ENCODE assay signal across 22 mouse cellular contexts in genomic region chr9:102531051-102531892, GRCm38 (mm10). TPM values are rescaled to one million over a fixed set of nuclear protein-coding genes. Genes with fewer than 3 reads are reported as not detected.
DNase-seq lines count a peak whose midpoint lies in the region; ATAC-seq and TF ChIP-seq lines count a peak whose summit lies in the region.
"Had no signal": no experiment of that assay in that cellular context is flagged by ENCODE, and none has a peak within 500 bp of the region (broad histone marks: within the 10 kb centered on the region; RNA-seq: fewer than 3 reads in every experiment).

No protein-coding gene starts in this region.

- peaks cover 16% of the 10 kb centered on the region for H3K27me3 ChIP-seq in kidney, embryonic 15.5 days
- no peaks in the 10 kb centered on the region for H3K27me3 ChIP-seq in kidney, embryonic 14.5 days (ENCODE audit: control insufficient read depth, insufficient read depth, low read length)
- 0 out of 2 replicates have a peak, but pooled peaks cover 2% of the 10 kb centered on the region for H3K27me3 ChIP-seq in embryonic facial prominence, embryonic 11.5 days (ENCODE audit: control insufficient read depth, insufficient read depth, low read length)
- H3K27me3 ChIP-seq in limb, embryonic 13.5 days: peaks cover 17% of the 10 kb centered on the region
- H3K27me3 ChIP-seq in stomach, postnatal 0 days (ENCODE audit: control insufficient read depth, insufficient read depth, low read length): no peaks in the 10 kb centered on the region
- H3K27me3 ChIP-seq: CH12.LX; hindbrain, embryonic 15.5 days had no signal

- H3K4me2 ChIP-seq in kidney, embryonic 15.5 days: no peak overlapping the region
- H3K4me2 ChIP-seq in kidney, embryonic 14.5 days (replicated peaks; ENCODE audit: low read depth, low read length): no peak overlapping the region
- no peak overlapping the region for H3K4me2 ChIP-seq in embryonic facial prominence, embryonic 11.5 days (ENCODE audit: low read depth, low read length)
- H3K4me2 ChIP-seq in limb, embryonic 13.5 days (replicated peaks): no peak overlapping the region
- H3K4me2 ChIP-seq in stomach, postnatal 0 days (replicated peaks; ENCODE audit: low read depth): no peak overlapping the region
- H3K4me2 ChIP-seq: heart, embryonic 12.5 days; hindbrain, embryonic 15.5 days; liver, embryonic 12.5 days had no signal

- 37% methylated on average over 21 of the region's 21 CpGs for WGBS in kidney, embryonic 15.5 days
- WGBS in kidney, embryonic 14.5 days: 31% methylated on average over 21 of the region's 21 CpGs
- 39% methylated on average over 21 of the region's 21 CpGs for WGBS in embryonic facial prominence, embryonic 11.5 days
- WGBS in limb, embryonic 13.5 days: 16% methylated on average over 21 of the region's 21 CpGs
- 71% methylated on average over 21 of the region's 21 CpGs for WGBS in stomach, postnatal 0 days

- H3K9me3 ChIP-seq in kidney, embryonic 15.5 days (replicated peaks): no peaks in the 10 kb centered on the region
- no peaks in the 10 kb centered on the region for H3K9me3 ChIP-seq in kidney, embryonic 14.5 days (ENCODE audit: control insufficient read depth, low read length)
- H3K9me3 ChIP-seq in embryonic facial prominence, embryonic 11.5 days (replicated peaks; ENCODE audit: control insufficient read depth, low read length): no peaks in the 10 kb centered on the region
- no peaks in the 10 kb centered on the region for H3K9me3 ChIP-seq in limb, embryonic 13.5 days
- H3K9me3 ChIP-seq in stomach, postnatal 0 days (ENCODE audit: control insufficient read depth, low read length): no peaks in the 10 kb centered on the region
- H3K9me3 ChIP-seq: forebrain, embryonic 10.5 days; heart, embryonic 12.5 days; hindbrain, embryonic 15.5 days; liver, embryonic 12.5 days had no signal

- H3K9ac ChIP-seq in kidney, embryonic 15.5 days: no peak overlapping the region
- H3K9ac ChIP-seq in kidney, embryonic 14.5 days (ENCODE audit: low read depth, low read length): no peak overlapping the region
- no peak overlapping the region for H3K9ac ChIP-seq in embryonic facial prominence, embryonic 11.5 days (replicated peaks; ENCODE audit: low read length)
- H3K9ac ChIP-seq in limb, embryonic 13.5 days: no peak overlapping the region
- H3K9ac ChIP-seq in stomach, postnatal 0 days (ENCODE audit: low read length): no peak overlapping the region
- H3K9ac ChIP-seq: heart, embryonic 12.5 days; hindbrain, embryonic 15.5 days; liver, embryonic 12.5 days had no signal

- no peak overlapping the region for H3K27ac ChIP-seq in kidney, embryonic 15.5 days
- H3K27ac ChIP-seq in kidney, embryonic 14.5 days (ENCODE audit: low read depth, low read length): no peak overlapping the region
- no peak overlapping the region for H3K27ac ChIP-seq in embryonic facial prominence, embryonic 11.5 days (replicated peaks; ENCODE audit: low read depth, low read length)
- H3K27ac ChIP-seq in limb, embryonic 13.5 days: no peak overlapping the region
- no peak overlapping the region for H3K27ac ChIP-seq in stomach, postnatal 0 days (replicated peaks)
- H3K27ac ChIP-seq: forebrain, embryonic 10.5 days; hindbrain, embryonic 15.5 days; liver, embryonic 12.5 days had no signal

- peaks cover 11% of the 10 kb centered on the region for H3K4me1 ChIP-seq in kidney, embryonic 15.5 days
- H3K4me1 ChIP-seq in kidney, embryonic 14.5 days (ENCODE audit: control insufficient read depth, insufficient read depth, low read length): no peaks in the 10 kb centered on the region
- no peaks in the 10 kb centered on the region for H3K4me1 ChIP-seq in embryonic facial prominence, embryonic 11.5 days (ENCODE audit: control insufficient read depth, insufficient read depth, low read length)
- peaks cover 11% of the 10 kb centered on the region for H3K4me1 ChIP-seq in limb, embryonic 13.5 days
- no peaks in the 10 kb centered on the region for H3K4me1 ChIP-seq in stomach, postnatal 0 days (replicated peaks; ENCODE audit: control insufficient read depth, insufficient read depth)
- H3K4me1 ChIP-seq: heart, embryonic 12.5 days; liver, embryonic 12.5 days had no signal

- TF ChIP-seq CTCF in stomach, postnatal 0 days (IDR thresholded peaks at IDR 0.05; ENCODE audit: low read depth): no peak

- H3K36me3 ChIP-seq in kidney, embryonic 15.5 days: no peaks in the 10 kb centered on the region
- no peaks in the 10 kb centered on the region for H3K36me3 ChIP-seq in kidney, embryonic 14.5 days (ENCODE audit: control insufficient read depth, insufficient read depth, low read length)
- H3K36me3 ChIP-seq in embryonic facial prominence, embryonic 11.5 days (replicated peaks; ENCODE audit: control insufficient read depth, insufficient read depth, low read depth, low read length): no peaks in the 10 kb centered on the region
- H3K36me3 ChIP-seq in limb, embryonic 13.5 days: no peaks in the 10 kb centered on the region
- no peaks in the 10 kb centered on the region for H3K36me3 ChIP-seq in stomach, postnatal 0 days (ENCODE audit: control insufficient read depth, insufficient read depth, low read length)
- H3K36me3 ChIP-seq: forebrain, embryonic 10.5 days; heart, embryonic 12.5 days; hindbrain, embryonic 15.5 days; liver, embryonic 12.5 days had no signal

- 0 out of 2 replicates have a peak, but pooled peaks have one; percentile 22 for ATAC-seq in kidney, embryonic 15.5 days (replicated peaks; ENCODE audit: low FRiP score)
- ATAC-seq in kidney, embryonic 14.5 days (ENCODE audit: low FRiP score, low TSS enrichment): no peak
- no peak for ATAC-seq in embryonic facial prominence, embryonic 11.5 days (replicated peaks; ENCODE audit: insufficient number of reproducible peaks, low FRiP score, low TSS enrichment, low read depth)
- ATAC-seq in limb, embryonic 13.5 days (ENCODE audit: low FRiP score, low read depth): 0 out of 2 replicates have a peak, but pooled peaks have one; percentile 37
- no peak for ATAC-seq in stomach, postnatal 0 days (ENCODE audit: low FRiP score, low TSS enrichment)
- no peak for ATAC-seq in megakaryocyte progenitor cell, adult 5-6 weeks (replicated peaks; ENCODE audit: poor library complexity)
- ATAC-seq: liver, embryonic 12.5 days had no signal

- H3K4me3 ChIP-seq in kidney, embryonic 15.5 days (replicated peaks): no peak overlapping the region
- no peak overlapping the region for H3K4me3 ChIP-seq in kidney, embryonic 14.5 days (ENCODE audit: low read length)
- no peak overlapping the region for H3K4me3 ChIP-seq in embryonic facial prominence, embryonic 11.5 days (ENCODE audit: low read depth, low read length)
- no peak overlapping the region for H3K4me3 ChIP-seq in limb, embryonic 13.5 days
- no peak overlapping the region for H3K4me3 ChIP-seq in stomach, postnatal 0 days (ENCODE audit: low read depth, low read length)
- H3K4me3 ChIP-seq: forebrain, embryonic 10.5 days; heart, embryonic 12.5 days; hindbrain, embryonic 15.5 days; liver, embryonic 12.5 days; myocyte had no signal

- peak; percentile 37 for DNase-seq in R1 (ENCODE audit: low read depth, low spot score)
- peak; percentile 58 for DNase-seq in embryonic facial prominence, embryonic 11.5 days (ENCODE audit: low spot score)
- no peak for DNase-seq in stomach, postnatal 0 days (ENCODE audit: low spot score)
- DNase-seq: adrenal gland, postnatal 36 days; cerebellum, adult 18-20 months; heart, postnatal 14 days; kidney, adult 11 months; kidney, postnatal 10 days; lung, adult 2 months had no signal

- TF ChIP-seq EP300 in stomach, postnatal 0 days (optimal IDR thresholded peaks at IDR 0.05): no peak

RNA-seq across cellular contexts. Expression of gene Ky, which starts 25.7 kb away (rescaled TPM):
- 0.27 and 0.41 TPM in 2 replicates for polyA plus RNA-seq in kidney, embryonic 15.5 days (2015; fragmentation: Nextera tagmentation; extraction: Ambion mirVana)
- 0.03 TPM in 1 of 2 replicates, not detected in the other for polyA plus RNA-seq in kidney, embryonic 14.5 days (2014; fragmentation: Nextera tagmentation; extraction: Ambion mirVana)
- 0.10 and 0.17 TPM in 2 replicates for polyA plus RNA-seq in embryonic facial prominence, embryonic 11.5 days (2014; fragmentation: Nextera tagmentation; extraction: Ambion mirVana)
- polyA plus RNA-seq in limb, embryonic 13.5 days (2015; fragmentation: Nextera tagmentation; extraction: Ambion mirVana): 0.39 and 1.6 TPM in 2 replicates
- 0.08 and 0.13 TPM in 2 replicates for polyA plus RNA-seq in stomach, postnatal 0 days (2015; fragmentation: Nextera tagmentation; extraction: Ambion mirVana)
- 0.02 TPM in 1 of 2 replicates, not detected in the other for total RNA-seq in megakaryocyte progenitor cell, adult 5-6 weeks (2015)
- not detected in 2 replicates for total RNA-seq in megakaryocyte progenitor cell, adult 5-6 weeks (2017)
- total RNA-seq: CH12.LX; granulocyte monocyte progenitor cell, adult 5-6 weeks; megakaryocyte-erythroid progenitor cell, adult 5-6 weeks; neutrophil, adult 5-6 weeks had no signal
- polyA plus RNA-seq: liver, embryonic 12.5 days had no signal

Comparison
In these comparisons a context has a peak if more than half of its experiments do, and no peak if none do; other contexts are left out.
1. ATAC-seq: peak in kidney, embryonic 15.5 days (single experiment) and limb, embryonic 13.5 days (single experiment); none in kidney, embryonic 14.5 days (single experiment), embryonic facial prominence, embryonic 11.5 days (single experiment), stomach, postnatal 0 days (single experiment) and megakaryocyte progenitor cell, adult 5-6 weeks (single experiment).